Mouse (Mus musculus): ENCODE results near the gene Kcnmb4.

Kcnmb4 gene

GRCm38 (mm10) chr10:116402742-116403425, 70.8 kb downstream of the Kcnmb4 start:
- DNase-seq (ENCODE audit: low spot score in 2 of 2): no peak

GRCm38 (mm10) chr10:116397973-116398372, 75.7 kb downstream of the Kcnmb4 start:
- no peak for DNase-seq (ENCODE audit: low spot score in 2 of 2)

- no peak for DNase-seq (ENCODE audit: low spot score in 2 of 2)
Observed at GRCm38 (mm10) chr10:116397573-116397972, 76.1 kb downstream of the Kcnmb4 start.

GRCm38 (mm10) chr10:116396966-116397365, 76.7 kb downstream of the Kcnmb4 start:
- no peak for DNase-seq (ENCODE audit: low spot score in 2 of 2)

- DNase-seq (ENCODE audit: low spot score in 2 of 2): no peak
Observed at GRCm38 (mm10) chr10:116396279-116396678, 77.4 kb downstream of the Kcnmb4 start.

GRCm38 (mm10) chr10:116394585-116394984, 79.1 kb downstream of the Kcnmb4 start:
- no peak for DNase-seq (ENCODE audit: low spot score in 2 of 2)

GRCm38 (mm10) chr10:116393790-116394475, 79.7 kb downstream of the Kcnmb4 start:
- DNase-seq (ENCODE audit: low spot score in 2 of 2): peak; percentile 66 to 68

GRCm38 (mm10) chr10:116388840-116389239, 84.8 kb downstream of the Kcnmb4 start:
- DNase-seq (ENCODE audit: low spot score in 2 of 2): no peak

- peak in 1 of 2 experiments; percentile 29 for DNase-seq (ENCODE audit: low spot score in 2 of 2)
Observed at GRCm38 (mm10) chr10:116386391-116386885, 87.2 kb downstream of the Kcnmb4 start.

GRCm38 (mm10) chr10:116384401-116384800, 89.3 kb downstream of the Kcnmb4 start:
- no peak for DNase-seq (ENCODE audit: low spot score in 2 of 2)

GRCm38 (mm10) chr10:116382826-116383685, 90.6 kb downstream of the Kcnmb4 start:
- DNase-seq (ENCODE audit: low spot score in 2 of 2): no peak

GRCm38 (mm10) chr10:116376853-116377252, 96.8 kb downstream of the Kcnmb4 start:
- no peak for DNase-seq (ENCODE audit: low spot score in 2 of 2)

- DNase-seq (ENCODE audit: low spot score in 2 of 2): no peak
Observed at GRCm38 (mm10) chr10:116374111-116374510, 99.6 kb downstream of the Kcnmb4 start.

GRCm38 (mm10) chr10:116370991-116371725, 102.5 kb downstream of the Kcnmb4 start:
- DNase-seq (ENCODE audit: low spot score in 2 of 2): peak; percentile 25 to 31

All from right cerebral cortex, adult 2 months (tissue).